Mouse (Mus musculus): Measurements from ENCODE around the gene Nckap5l. TPM values are rescaled to one million over a fixed set of nuclear protein-coding genes. Genes with fewer than 3 reads are reported as not detected.
A peak's percentile ranks its signal among the peaks of the same experiment; 100 is the strongest.
"Not testable (repeated sequence)": the region's sequence is repeated elsewhere in the genome, so short reads cannot be mapped to it uniquely, and the experiment has no call there.

The Nckap5l gene
- total and polyA plus RNA-seq, 2 experiments from 2014 or later: 11.4 to 19.5 TPM

- H3K27me3 ChIP-seq (ENCODE audit: insufficient read depth, low read length): no peaks in the 10 kb centered on the region
- H3K9me3 ChIP-seq (ENCODE audit: low read length): no peaks in the 10 kb centered on the region
- H3K4me3 ChIP-seq (ENCODE audit: low read length): peak overlapping the region; percentile 83
- WGBS: 81% methylated on average over 6 of the region's 6 CpGs
- ATAC-seq (no peak; the same call in 1 of the 2 replicates), DNase-seq (ENCODE audit: low spot score) (no peak)
- H3K9ac ChIP-seq (replicated peaks; ENCODE audit: low read length): peak overlapping the region; percentile 45
- TF ChIP-seq CTCF (IDR thresholded peaks at IDR 0.05; ENCODE audit: low read depth): no peak
- no peaks in the 10 kb centered on the region for H3K36me3 ChIP-seq (ENCODE audit: insufficient read depth, low read length)
- peak overlapping the region; percentile 80 for H3K27ac ChIP-seq
- H3K4me2 ChIP-seq (ENCODE audit: low read depth, low read length): peak overlapping the region; percentile 65
- H3K4me1 ChIP-seq (ENCODE audit: insufficient read depth, low read length): peaks cover 18% of the 10 kb centered on the region
These were observed 65.6 kb downstream of the Nckap5l start for GRCm38 (mm10) chr15:99391975-99392374.

- Histone ChIP-seq H3K36me3 (ENCODE audit: insufficient read depth, low read length) (no peaks in the 10 kb centered on the region), H3K4me3 (ENCODE audit: low read length) (no peak overlapping the region), H3K4me2 (ENCODE audit: low read depth, low read length) (no peak overlapping the region), H3K27ac (no peak overlapping the region), H3K9ac (replicated peaks; ENCODE audit: low read length) (no peak overlapping the region), H3K4me1 (ENCODE audit: insufficient read depth, low read length) (peaks cover 13% of the 10 kb centered on the region), H3K27me3 (ENCODE audit: insufficient read depth, low read length) (no peaks in the 10 kb centered on the region), H3K9me3 (ENCODE audit: low read length) (no peaks in the 10 kb centered on the region)
- ATAC-seq (no peak), DNase-seq (ENCODE audit: low spot score) (no peak)
- 71% methylated on average over 7 of the region's 7 CpGs for WGBS
- TF ChIP-seq CTCF (IDR thresholded peaks at IDR 0.05; ENCODE audit: low read depth): no peak
These were observed 66.8 kb downstream of the Nckap5l start for GRCm38 (mm10) chr15:99390472-99391401.

- ATAC-seq (no peak), DNase-seq (ENCODE audit: low spot score) (no peak)
- no peak overlapping the region for H3K9ac ChIP-seq (replicated peaks; ENCODE audit: low read length)
- no peaks in the 10 kb centered on the region for H3K4me1 ChIP-seq (ENCODE audit: insufficient read depth, low read length)
- H3K27me3 ChIP-seq (ENCODE audit: insufficient read depth, low read length): no peaks in the 10 kb centered on the region
- H3K36me3 ChIP-seq (ENCODE audit: insufficient read depth, low read length): no peaks in the 10 kb centered on the region
- no peak for TF ChIP-seq CTCF (IDR thresholded peaks at IDR 0.05; ENCODE audit: low read depth)
- WGBS: 50% methylated on average over 4 of the region's 4 CpGs
- no peak overlapping the region for H3K4me3 ChIP-seq (ENCODE audit: low read length)
- no peak overlapping the region for H3K27ac ChIP-seq
- no peaks in the 10 kb centered on the region for H3K9me3 ChIP-seq (ENCODE audit: low read length)
- H3K4me2 ChIP-seq (ENCODE audit: low read depth, low read length): no peak overlapping the region
These were observed 69.6 kb downstream of the Nckap5l start for GRCm38 (mm10) chr15:99387976-99388375.

- no peaks in the 10 kb centered on the region for H3K4me1 ChIP-seq (ENCODE audit: insufficient read depth, low read length)
- H3K27ac ChIP-seq: no peak overlapping the region
- no peak overlapping the region for H3K4me3 ChIP-seq (ENCODE audit: low read length)
- no peak for TF ChIP-seq CTCF (IDR thresholded peaks at IDR 0.05; ENCODE audit: low read depth)
- no peaks in the 10 kb centered on the region for H3K36me3 ChIP-seq (ENCODE audit: insufficient read depth, low read length)
- WGBS: 79% methylated on average over 3 of the region's 3 CpGs
- H3K4me2 ChIP-seq (ENCODE audit: low read depth, low read length): no peak overlapping the region
- H3K9me3 ChIP-seq (ENCODE audit: low read length): no peaks in the 10 kb centered on the region
- H3K27me3 ChIP-seq (ENCODE audit: insufficient read depth, low read length): no peaks in the 10 kb centered on the region
- H3K9ac ChIP-seq (replicated peaks; ENCODE audit: low read length): no peak overlapping the region
- DNase-seq (ENCODE audit: low spot score) (no peak), ATAC-seq (no peak)
These were observed 70.8 kb downstream of the Nckap5l start for GRCm38 (mm10) chr15:99386796-99387195.

GRCm38 (mm10) chr15:99386110-99386509 is 71.4 kb downstream of the Nckap5l start:
- peak; percentile 11; the same call in 1 of the 2 replicates for TF ChIP-seq CTCF (IDR thresholded peaks at IDR 0.05; ENCODE audit: low read depth)
- H3K36me3 ChIP-seq (ENCODE audit: insufficient read depth, low read length); ATAC-seq; DNase-seq (ENCODE audit: low spot score); H3K27ac ChIP-seq; H3K4me2 ChIP-seq (ENCODE audit: low read depth, low read length); H3K9ac ChIP-seq (replicated peaks; ENCODE audit: low read length); H3K4me3 ChIP-seq (ENCODE audit: low read length); H3K4me1 ChIP-seq (ENCODE audit: insufficient read depth, low read length); H3K27me3 ChIP-seq (ENCODE audit: insufficient read depth, low read length); H3K9me3 ChIP-seq (ENCODE audit: low read length): not testable (repeated sequence)
- 68% methylated on average over 3 of the region's 3 CpGs for WGBS

- ATAC-seq: no peak
- Histone ChIP-seq H3K9ac (replicated peaks; ENCODE audit: low read length) (no peak overlapping the region), H3K27me3 (ENCODE audit: insufficient read depth, low read length) (no peaks in the 10 kb centered on the region), H3K4me3 (ENCODE audit: low read length) (no peak overlapping the region), H3K36me3 (ENCODE audit: insufficient read depth, low read length) (no peaks in the 10 kb centered on the region), H3K27ac (no peak overlapping the region), H3K4me1 (ENCODE audit: insufficient read depth, low read length) (no peaks in the 10 kb centered on the region), H3K9me3 (ENCODE audit: low read length) (no peaks in the 10 kb centered on the region), H3K4me2 (ENCODE audit: low read depth, low read length) (no peak overlapping the region)
- no peak for TF ChIP-seq CTCF (IDR thresholded peaks at IDR 0.05; ENCODE audit: low read depth)
- no peak for DNase-seq (ENCODE audit: low spot score)
- 78% methylated on average over 6 of the region's 6 CpGs for WGBS
These were observed 73.5 kb downstream of the Nckap5l start for GRCm38 (mm10) chr15:99384071-99384470.

- Histone ChIP-seq H3K9me3 (ENCODE audit: low read length) (0 out of 2 replicates have a peak, but pooled peaks cover 3% of the 10 kb centered on the region), H3K9ac (replicated peaks; ENCODE audit: low read length) (no peak overlapping the region), H3K4me3 (ENCODE audit: low read length) (no peak overlapping the region), H3K27me3 (ENCODE audit: insufficient read depth, low read length) (no peaks in the 10 kb centered on the region), H3K4me2 (ENCODE audit: low read depth, low read length) (no peak overlapping the region), H3K4me1 (ENCODE audit: insufficient read depth, low read length) (no peaks in the 10 kb centered on the region), H3K36me3 (ENCODE audit: insufficient read depth, low read length) (no peaks in the 10 kb centered on the region), H3K27ac (no peak overlapping the region)
- ATAC-seq (no peak), DNase-seq (ENCODE audit: low spot score) (no peak)
- no peak for TF ChIP-seq CTCF (IDR thresholded peaks at IDR 0.05; ENCODE audit: low read depth)
These were observed 74.7 kb downstream of the Nckap5l start for GRCm38 (mm10) chr15:99382893-99383292.

Data from hindbrain, postnatal 0 days (tissue).